Mouse (Mus musculus) frontal cortex, postnatal 10 days (tissue): ENCODE results near the gene Teddm1b.
"Not testable (repeated sequence)": the region's sequence is repeated elsewhere in the genome, so short reads cannot be mapped to it uniquely, and the experiment has no call there.

ENCODE experiments used
- DNase-seq, 2 experiments: peaks; one replicate each; pipeline ENCODE4 v3.0.0; 2022; ENCODE audit warnings: low spot score in 2 of 2, mixed read lengths in 1 of 2

Teddm1b gene

GRCm38 (mm10) chr1:153874045-153874444 is at the start of gene Teddm1b:
Gene Teddm1b, plus strand, starts transcription at chr1:153874345.
- no peak for DNase-seq

DNA sequence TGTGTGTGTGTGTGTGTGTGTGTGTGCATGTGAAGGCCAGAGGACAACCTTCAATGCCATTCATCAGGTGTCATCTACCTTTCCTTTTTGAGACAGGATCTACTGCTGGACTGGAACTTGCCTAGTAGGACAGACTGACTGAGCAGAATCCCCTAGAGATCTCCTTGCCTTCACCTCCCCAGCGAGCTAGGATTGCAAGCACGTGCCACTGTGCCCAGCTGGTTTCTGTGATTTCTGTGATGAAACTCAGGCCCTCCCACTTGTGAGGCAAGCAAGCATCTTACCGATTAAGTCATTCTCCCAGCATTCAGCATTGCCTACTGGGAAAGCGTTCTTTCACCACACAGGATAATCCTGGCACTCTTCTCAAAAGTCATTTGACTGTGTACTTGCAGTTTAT is 43.4 kb upstream of the Teddm1b start:
- no peak for DNase-seq

- no peak for DNase-seq
Observed at GRCm38 (mm10) chr1:153836036-153836435, 38.1 kb upstream of the Teddm1b start.

DNA sequence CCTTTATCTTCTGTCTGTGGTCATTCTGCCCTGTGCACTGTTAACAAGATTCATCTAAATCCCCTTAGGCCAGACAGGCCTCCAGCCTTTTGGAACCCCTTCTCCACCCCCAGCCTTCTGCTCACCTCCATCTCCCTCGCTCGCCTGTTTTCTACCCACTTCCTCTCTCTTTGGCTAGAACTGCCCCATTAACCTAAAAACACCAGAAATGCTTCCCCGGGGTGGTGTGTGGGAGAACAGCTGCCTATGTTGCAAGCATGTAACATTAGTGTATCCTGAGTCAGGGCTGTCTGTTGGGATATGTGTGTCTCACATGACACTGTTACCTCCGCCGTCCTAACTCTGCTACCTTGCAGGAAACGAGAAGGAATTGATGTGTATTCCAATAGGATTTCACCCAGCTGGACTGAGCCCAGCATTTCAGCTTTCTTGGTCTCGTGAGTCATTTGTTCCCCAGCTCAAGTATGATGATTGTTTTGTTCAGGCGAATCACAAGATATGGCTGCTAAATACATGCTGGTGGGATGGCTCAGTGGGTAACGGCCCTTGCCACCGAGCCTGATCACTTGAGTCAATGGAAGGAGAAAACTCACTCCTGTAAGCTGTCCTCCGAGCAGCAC is 31.9 kb upstream of the Teddm1b start:
- DNase-seq, result no peak

DNA sequence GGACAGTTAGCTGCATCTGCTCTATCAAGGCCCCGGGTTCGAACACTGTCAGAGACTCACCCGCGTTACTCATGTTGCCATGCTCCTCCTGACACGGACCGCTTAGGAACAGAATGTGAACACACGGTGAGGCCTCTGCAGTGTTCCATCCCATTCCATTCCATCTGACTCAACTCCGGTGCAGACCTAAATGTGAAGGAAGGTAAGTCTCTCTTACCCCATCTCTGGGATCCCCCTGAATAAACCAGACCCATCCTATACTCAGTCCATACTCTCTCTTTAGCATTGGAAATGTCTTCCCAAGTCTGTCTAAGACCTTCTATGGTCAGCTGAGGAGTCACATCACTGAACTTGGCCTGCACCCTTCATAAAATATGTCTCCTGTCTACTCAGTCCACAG is 30.1 kb upstream of the Teddm1b start, which contains the start of gene Rgsl1:
TSS of gene Rgsl1 (minus strand) at position 101 of the 400 bp plus-strand sequence.
- DNase-seq, result no peak

- no peak for DNase-seq
Observed at GRCm38 (mm10) chr1:153846420-153846819, 27.7 kb upstream of the Teddm1b start.

GRCm38 (mm10) chr1:153846867-153847266 is 27.3 kb upstream of the Teddm1b start:
- no peak for DNase-seq

GRCm38 (mm10) chr1:153852696-153853095 is 21.4 kb upstream of the Teddm1b start:
- not testable (repeated sequence) for DNase-seq

GRCm38 (mm10) chr1:153855946-153856345 is 18.2 kb upstream of the Teddm1b start:
- no peak for DNase-seq

- DNase-seq, result not testable (repeated sequence)
Observed at GRCm38 (mm10) chr1:153880391-153880790, 6.2 kb downstream of the Teddm1b start.

DNA sequence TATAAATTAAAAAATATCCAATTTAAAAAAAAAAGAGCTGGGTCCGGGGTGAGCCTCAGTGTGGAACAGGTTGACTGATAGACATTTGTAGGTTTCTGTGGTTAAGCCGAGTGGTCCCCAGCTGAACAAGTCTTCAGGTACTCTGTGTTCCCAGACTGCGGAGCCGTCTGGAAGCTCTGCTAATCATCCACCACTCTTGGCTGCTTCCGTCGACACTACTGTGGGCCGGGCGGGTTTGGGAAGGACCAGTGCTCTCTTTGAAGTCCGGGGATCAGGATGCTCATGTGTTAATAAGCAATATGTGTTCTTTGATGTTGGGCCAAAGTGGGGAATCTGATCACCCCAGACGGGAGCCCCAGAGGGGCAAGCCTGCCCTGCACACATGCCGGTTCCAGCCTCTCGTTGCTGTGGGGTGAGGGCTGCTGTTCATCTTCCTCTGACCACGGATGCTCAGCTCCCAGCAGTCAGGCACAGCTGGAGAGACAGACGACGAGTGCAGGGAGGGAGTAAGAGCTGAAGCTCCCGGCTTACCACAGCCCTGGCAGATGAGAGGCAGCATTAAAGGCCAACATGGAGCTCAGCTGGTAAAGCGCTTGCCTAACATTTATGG is 12.0 kb downstream of the Teddm1b start:
- DNase-seq, result no peak

GRCm38 (mm10) chr1:153890121-153890520 is 16.0 kb downstream of the Teddm1b start:
- DNase-seq, result no peak

DNA sequence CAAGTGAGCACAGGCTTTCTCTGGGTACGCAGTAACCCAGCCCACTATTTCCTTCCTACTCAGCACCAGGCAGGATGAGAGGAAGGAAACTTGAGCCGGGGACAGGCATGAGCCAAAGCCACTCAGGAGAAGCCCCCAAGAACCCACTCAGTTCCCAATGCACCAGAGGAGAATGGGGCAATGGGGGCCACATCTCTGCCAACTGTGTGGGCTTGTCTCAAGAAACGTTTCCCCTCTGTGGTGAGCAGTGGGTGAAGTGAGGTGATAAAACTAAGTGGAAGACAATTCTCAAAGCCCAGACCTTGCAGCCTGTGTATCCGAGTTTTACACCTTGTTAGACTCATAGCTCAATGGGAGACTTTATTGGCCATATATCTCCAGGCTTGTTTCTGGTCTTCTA is 17.3 kb downstream of the Teddm1b start, which contains the start of gene Teddm1a:
TSS of gene Teddm1a (plus strand) at position 301 of the 400 bp plus-strand sequence.
- DNase-seq, result no peak

DNA sequence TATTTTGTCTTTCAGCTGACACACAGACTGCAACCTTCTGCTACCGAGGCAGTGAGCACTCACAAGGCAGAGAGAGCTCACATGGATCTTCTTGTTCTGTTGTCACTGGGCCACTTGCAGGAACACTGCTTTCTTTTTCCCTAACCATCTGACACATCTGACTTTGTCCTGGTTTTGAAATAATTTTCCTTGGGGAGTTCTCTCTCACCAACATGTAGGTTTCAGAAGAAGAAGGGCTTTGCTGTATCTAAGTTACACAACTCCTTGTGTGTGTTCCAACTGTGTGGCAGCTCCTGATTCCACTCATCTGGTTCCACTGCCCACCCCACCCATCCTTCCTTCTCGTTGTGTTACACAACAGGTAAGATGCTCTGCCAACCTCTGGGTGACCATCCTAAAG is 19.6 kb downstream of the Teddm1b start:
- no peak for DNase-seq

DNA sequence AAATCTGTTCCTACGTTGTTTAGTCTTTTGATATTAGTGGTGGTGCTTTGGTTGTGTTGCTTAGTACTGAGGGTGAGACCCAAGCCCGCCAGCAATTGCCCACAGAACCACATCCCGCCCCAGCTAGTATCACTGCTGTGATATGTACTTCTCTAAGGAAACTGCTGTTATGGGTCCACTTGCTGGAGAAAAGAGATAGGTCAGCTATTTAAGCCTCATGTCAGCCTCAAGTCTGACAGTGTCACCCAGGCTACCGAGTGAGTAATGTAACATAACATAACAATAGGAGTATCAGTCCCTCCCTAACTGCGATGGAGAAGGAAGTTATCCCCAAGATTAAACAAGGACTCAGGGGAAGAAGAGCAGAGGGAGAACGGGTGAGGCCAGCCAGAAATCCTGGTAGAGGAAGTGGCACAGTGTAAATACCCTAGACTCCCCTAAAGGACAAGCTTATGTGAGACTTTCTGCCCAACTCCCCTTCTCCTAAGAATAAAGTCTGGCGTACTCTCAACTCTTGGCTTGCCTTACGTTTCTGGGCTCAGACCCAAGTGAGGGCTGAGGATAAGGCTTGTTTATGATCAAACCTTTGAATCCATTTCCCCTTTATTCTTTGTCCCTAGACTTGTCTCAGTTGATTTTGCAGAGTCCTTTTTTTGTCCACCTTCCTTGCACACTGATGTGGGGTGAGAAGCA is 20.2 kb downstream of the Teddm1b start:
- DNase-seq, result no peak

GRCm38 (mm10) chr1:153894979-153895378 is 20.8 kb downstream of the Teddm1b start:
- DNase-seq, result peak; percentile 59 to 79

- DNase-seq, result no peak
Observed at GRCm38 (mm10) chr1:153897196-153897595, 23.1 kb downstream of the Teddm1b start.

GRCm38 (mm10) chr1:153898989-153899730 is 25.0 kb downstream of the Teddm1b start:
- no peak for DNase-seq

GRCm38 (mm10) chr1:153899731-153900380 is 25.7 kb downstream of the Teddm1b start, which contains the start of the genes Glul and Teddm2:
Gene Glul, plus strand, starts transcription at chr1:153899944.
Gene Teddm2, minus strand, starts transcription at chr1:153900228.
- peak; percentile 95 for DNase-seq

DNA sequence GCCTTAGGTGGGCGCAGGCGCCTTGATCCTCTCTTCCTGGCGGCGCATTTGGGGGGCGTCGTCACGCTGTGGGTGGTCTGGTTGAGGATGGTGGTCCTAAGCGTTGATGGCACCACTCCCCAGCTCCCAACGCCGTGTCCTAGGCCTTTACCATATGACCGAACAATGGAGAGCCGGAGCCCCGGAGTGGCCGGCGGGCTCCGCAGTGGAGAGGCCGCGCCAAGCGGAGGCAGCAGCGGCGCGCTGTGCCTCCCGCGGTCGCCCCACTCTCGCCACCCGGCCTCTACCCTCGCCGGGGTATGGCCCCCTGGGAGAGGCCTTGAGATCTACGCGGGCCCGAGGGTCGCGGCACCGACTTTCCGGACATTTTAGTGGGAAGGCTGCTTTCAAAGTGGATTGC is 26.2 kb downstream of the Teddm1b start:
- no peak for DNase-seq
